Mouse (Mus musculus) thymus, adult 2 months (tissue): Measurements from ENCODE around the gene Auts2.

Experiments
- CTCF ChIP-seq: fragments of 200-500 bp; IDR thresholded peaks from 2 replicates; pipeline ENCODE4 v1.5.1; 2012; ENCODE audit warnings: mild to moderate bottlenecking, control low read depth, low read length, moderate library complexity, borderline replicate concordance; ENCODE audit not compliant: control insufficient read depth, poor library complexity, insufficient read depth; ENCODE audit errors: extremely low read depth
- POLR2A ChIP-seq: fragments of 200-500 bp; IDR thresholded peaks from 2 replicates; pipeline ENCODE4 v1.6.1; 2012; ENCODE audit warnings: mild to moderate bottlenecking, low read length, control low read depth, moderate library complexity; ENCODE audit not compliant: control insufficient read depth, poor library complexity, insufficient read depth; ENCODE audit errors: extremely low read depth

DNA sequence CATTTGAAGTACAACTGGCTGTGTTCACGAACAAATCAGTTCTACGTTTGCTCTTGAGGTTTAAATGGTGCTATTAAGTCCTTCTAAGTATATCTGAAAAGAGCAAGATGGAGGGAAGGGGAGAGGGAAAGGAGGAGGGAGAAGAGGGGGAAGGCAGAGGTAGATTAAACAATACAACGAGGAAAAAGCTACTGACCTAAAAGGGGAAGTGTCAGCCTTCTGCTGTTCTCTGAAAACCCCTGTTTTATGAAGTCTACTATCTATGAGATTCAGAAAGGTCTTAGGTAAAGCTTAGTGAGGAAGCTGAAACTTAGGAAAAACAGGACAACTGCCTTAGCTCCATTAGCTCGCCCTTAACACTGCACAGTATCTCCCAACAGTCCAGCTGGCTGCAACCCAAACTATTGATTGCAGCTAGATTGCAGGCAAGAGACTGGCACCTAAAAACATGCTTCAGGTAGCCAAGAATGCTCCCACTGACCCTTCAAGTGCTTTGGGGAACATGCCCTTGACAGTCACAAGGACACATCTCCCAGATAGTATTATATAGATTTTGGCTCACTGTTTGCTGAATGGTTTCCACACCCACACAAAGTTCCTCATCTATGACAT, 157.8 kb downstream of the Auts2 start:
- TF ChIP-seq POLR2A = no peak
- no peak for TF ChIP-seq CTCF
